ENCODE assay signal across 8 mouse cellular contexts in the genomic region with DNA sequence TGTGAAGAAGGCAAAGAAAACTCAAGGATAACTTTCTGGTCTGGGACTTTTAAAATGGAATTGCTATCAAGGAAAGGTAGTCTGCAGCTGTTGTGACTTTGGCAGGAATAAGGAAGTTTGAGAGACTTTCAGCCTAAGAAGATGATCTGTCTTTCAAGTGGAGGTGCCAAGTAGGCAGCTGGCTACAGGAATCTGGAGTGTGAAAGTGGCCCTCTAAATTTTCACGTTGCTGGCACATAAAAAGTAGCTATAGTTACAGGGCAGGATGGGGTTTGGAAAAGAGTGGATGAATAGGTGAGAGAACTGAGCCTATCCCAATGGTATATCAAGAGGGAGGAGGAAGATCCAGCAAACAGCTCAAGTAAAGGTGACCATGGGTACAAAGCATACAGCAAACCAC.
"Had no signal": no experiment of that assay in that cellular context is flagged by ENCODE, and none has a peak within 500 bp of the region (broad histone marks: within the 10 kb centered on the region; RNA-seq: fewer than 3 reads in every experiment).

No protein-coding gene starts in this region.

- H3K27ac ChIP-seq: kidney, embryonic 15.5 days; limb, embryonic 13.5 days; liver, embryonic 14.5 days; midbrain, embryonic 12.5 days had no signal

- DNase-seq: kidney, adult 2 months; kidney, postnatal 14 days; lung, adult 18-20 months; thymus, postnatal 4 days had no signal

- H3K27me3 ChIP-seq: kidney, embryonic 15.5 days; limb, embryonic 13.5 days; midbrain, embryonic 12.5 days had no signal

- H3K4me1 ChIP-seq: kidney, embryonic 15.5 days; limb, embryonic 13.5 days; midbrain, embryonic 12.5 days had no signal

- H3K4me3 ChIP-seq: kidney, embryonic 15.5 days; limb, embryonic 13.5 days; midbrain, embryonic 12.5 days had no signal

- H3K9me3 ChIP-seq: kidney, embryonic 15.5 days; limb, embryonic 13.5 days; midbrain, embryonic 12.5 days had no signal

- H3K4me2 ChIP-seq: kidney, embryonic 15.5 days; limb, embryonic 13.5 days; midbrain, embryonic 12.5 days had no signal

- H3K36me3 ChIP-seq: kidney, embryonic 15.5 days; limb, embryonic 13.5 days; midbrain, embryonic 12.5 days had no signal
